Mouse (Mus musculus) G1E (cell line): ENCODE results near the gene Lat2. TPM values are rescaled to one million over a fixed set of nuclear protein-coding genes. Genes with fewer than 3 reads are reported as not detected.
"Not testable (repeated sequence)": the region's sequence is repeated elsewhere in the genome, so short reads cannot be mapped to it uniquely, and the experiment has no call there.

Experiments
- ATAC-seq: 2 replicates; pipeline ENCODE4 v1.8.0; 2016; ENCODE audit warnings: mild to moderate bottlenecking; ENCODE audit not compliant: insufficient number of reproducible peaks, poor library complexity, low FRiP score, severe bottlenecking; ENCODE audit errors: extremely low read depth
- DNase-seq: peaks from one replicate; pipeline ENCODE4 v3.0.0; 2012; ENCODE audit warnings: low spot score
- H3K27me3 ChIP-seq: 2 replicates; pipeline ENCODE4 v1.6.1; 2012; ENCODE audit warnings: mild to moderate bottlenecking, low read length, inconsistent platforms; ENCODE audit not compliant: insufficient read depth
- H3K36me3 ChIP-seq: replicated peaks from 2 replicates; pipeline ENCODE3; 2012; ENCODE audit warnings: mild to moderate bottlenecking, inconsistent platforms
- H3K4me1 ChIP-seq: 2 replicates; pipeline ENCODE4 v1.6.1; 2012; ENCODE audit warnings: low read depth, low read length, inconsistent platforms, mixed read lengths; ENCODE audit not compliant: insufficient read depth
- H3K4me3 ChIP-seq: 2 replicates; pipeline ENCODE4 v1.5.1; 2012; ENCODE audit warnings: low read depth, mild to moderate bottlenecking, inconsistent platforms, low read length, moderate library complexity, mixed read lengths
- H3K9me3 ChIP-seq: replicated peaks from 2 replicates; pipeline ENCODE4 v1.6.1; 2012; ENCODE audit warnings: inconsistent platforms
- CTCF ChIP-seq: IDR thresholded peaks from 2 replicates; pipeline ENCODE4 v1.5.1; 2012; ENCODE audit warnings: low read depth, low read length, inconsistent platforms, mixed read lengths
- GATA1 ChIP-seq: IDR thresholded peaks from 2 replicates; pipeline ENCODE4 v1.6.1; 2012; ENCODE audit warnings: borderline replicate concordance, low read length, inconsistent platforms, mixed read lengths
- GATA2 ChIP-seq: IDR thresholded peaks from 2 replicates; pipeline ENCODE4 v1.6.1; 2012; ENCODE audit warnings: low read depth, low read length, inconsistent platforms, borderline replicate concordance
- POLR2AphosphoS5 ChIP-seq: IDR thresholded peaks from 2 replicates; pipeline ENCODE4 v1.6.1; 2012; ENCODE audit warnings: low read depth, low read length, inconsistent platforms; ENCODE audit not compliant: insufficient replicate concordance
- TAL1 ChIP-seq: conservative IDR thresholded peaks from 2 replicates; pipeline ENCODE4 v1.6.1; 2012; ENCODE audit warnings: low read depth, low read length, inconsistent platforms, mixed read lengths
- polyA plus RNA-seq: library from polyadenylated mRNA; stranded (reverse); fragments of >175 nt; gene quantifications from 2 replicates; pipeline ENCODE4 v1.2.3, GENCODE M21; 2012
- total RNA-seq, 2 experiments: library from RNA; stranded (forward) in 1 of 2; stranded (reverse) in 1 of 2; fragments of 200-1000 nt in 1 of 2; fragments of >200 nt in 1 of 2; fragmentation: Nextera tagmentation in 1 of 2; gene quantifications; 2 replicates each; pipeline ENCODE4 v1.2.3; 2014 to 2017

Lat2 gene
- total RNA-seq (2014; fragmentation: Nextera tagmentation): 1.5 TPM in 1 of 2 replicates, not detected in the other
- total RNA-seq (2017): 12.8 and 15.0 TPM in 2 replicates
- polyA plus RNA-seq: 0.28 TPM in 1 of 2 replicates, not detected in the other

GRCm38 (mm10) chr5:134614802-134615201 is at the start of gene Lat2:
Lat2 (minus strand) TSS chr5:134615025.
- DNase-seq (no peak), ATAC-seq (no peak)
- peaks cover 19% of the 10 kb centered on the region for H3K4me1 ChIP-seq
- H3K4me3 ChIP-seq: no peak within 1 kb of the TSS
- no peaks in the 10 kb centered on the region for H3K9me3 ChIP-seq
- H3K36me3 ChIP-seq: peaks cover 61% of the 10 kb centered on the region
- H3K27me3 ChIP-seq: peaks cover 4% of the 10 kb centered on the region; the same call in 1 of the 2 replicates
- TF ChIP-seq GATA1 (no peak), GATA2 (no peak), TAL1 (no peak), POLR2AphosphoS5 (no peak), CTCF (no peak)

- ATAC-seq (no peak), DNase-seq (no peak)
- H3K36me3 ChIP-seq: no peaks in the 10 kb centered on the region
- no peaks in the 10 kb centered on the region for H3K4me1 ChIP-seq
- TF ChIP-seq POLR2AphosphoS5 (no peak), TAL1 (no peak), GATA1 (no peak), CTCF (no peak), GATA2 (no peak)
- H3K4me3 ChIP-seq: no peak overlapping the region
- H3K27me3 ChIP-seq: peaks cover 36% of the 10 kb centered on the region
- H3K9me3 ChIP-seq: no peaks in the 10 kb centered on the region
These were observed 41.9 kb upstream of the Lat2 start for GRCm38 (mm10) chr5:134656708-134657107.

DNA sequence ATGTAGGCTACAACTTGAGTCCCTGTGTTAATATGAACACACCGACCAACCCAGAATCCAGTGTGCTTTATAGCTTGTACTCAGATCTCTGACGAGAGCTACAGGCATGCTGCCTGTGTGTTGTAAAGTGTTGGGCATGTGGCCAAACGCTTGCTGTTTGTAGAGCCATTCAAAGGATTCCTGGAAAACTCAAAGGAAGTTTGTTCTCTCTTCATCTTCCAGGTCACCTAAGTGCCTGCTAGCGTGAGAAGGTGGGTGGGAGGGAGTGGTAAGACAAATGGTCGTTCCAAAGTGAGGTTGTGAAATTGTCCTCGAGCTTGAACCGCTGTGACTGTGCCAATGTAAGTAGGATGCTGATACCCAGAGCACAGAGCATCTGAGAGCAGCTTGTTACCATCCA is 37.2 kb upstream of the Lat2 start:
- H3K27me3 ChIP-seq: peaks cover 30% of the 10 kb centered on the region
- DNase-seq (no peak), ATAC-seq (no peak)
- H3K36me3 ChIP-seq: no peaks in the 10 kb centered on the region
- H3K4me3 ChIP-seq: no peak overlapping the region
- TF ChIP-seq POLR2AphosphoS5: no peak
- no peak for TF ChIP-seq TAL1
- TF ChIP-seq GATA1: no peak
- TF ChIP-seq CTCF: no peak
- TF ChIP-seq GATA2: no peak
- H3K4me1 ChIP-seq: no peaks in the 10 kb centered on the region
- no peaks in the 10 kb centered on the region for H3K9me3 ChIP-seq

- TF ChIP-seq CTCF (peak; percentile 42), TAL1 (no peak)
- DNase-seq (no peak), ATAC-seq (no peak; the same call in 1 of the 2 replicates)
- H3K4me3 ChIP-seq: no peak overlapping the region
- H3K36me3 ChIP-seq: no peaks in the 10 kb centered on the region
- no peaks in the 10 kb centered on the region for H3K9me3 ChIP-seq
- peaks cover 24% of the 10 kb centered on the region for H3K27me3 ChIP-seq
- H3K4me1 ChIP-seq: no peaks in the 10 kb centered on the region
These were observed 36.1 kb upstream of the Lat2 start for GRCm38 (mm10) chr5:134650926-134651325.

- H3K9me3 ChIP-seq, H3K4me3 ChIP-seq, H3K4me1 ChIP-seq, H3K36me3 ChIP-seq, DNase-seq, ATAC-seq: not testable (repeated sequence)
- H3K27me3 ChIP-seq: peaks cover 30% of the 10 kb centered on the region
These were observed 34.2 kb upstream of the Lat2 start for GRCm38 (mm10) chr5:134648976-134649375.

DNA sequence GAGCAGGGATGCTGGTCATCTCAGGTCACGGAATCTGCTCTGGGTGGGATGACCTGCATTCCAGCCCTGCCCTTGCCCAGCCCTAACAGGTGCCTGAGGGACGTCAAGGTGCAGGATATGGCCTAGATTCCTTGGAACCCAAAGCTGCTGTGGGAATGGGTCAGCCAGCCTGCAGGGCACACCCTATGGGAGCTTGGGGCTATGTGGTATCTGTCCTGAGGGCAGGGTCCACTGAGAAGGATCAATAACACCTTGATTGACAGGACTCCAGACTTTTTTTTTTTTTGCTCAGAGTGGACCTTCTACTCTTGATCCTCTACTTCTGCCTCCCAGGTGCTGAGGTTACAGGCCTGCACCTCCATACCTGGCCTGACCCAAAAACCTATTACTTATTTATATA is 32.6 kb upstream of the Lat2 start:
- no peak for TF ChIP-seq GATA1
- TF ChIP-seq CTCF: no peak
- TF ChIP-seq GATA2: no peak
- no peak for TF ChIP-seq POLR2AphosphoS5
- TF ChIP-seq TAL1: no peak

GRCm38 (mm10) chr5:134646461-134646860 is 31.6 kb upstream of the Lat2 start:
- Histone ChIP-seq H3K9me3 (no peaks in the 10 kb centered on the region), H3K36me3 (no peaks in the 10 kb centered on the region), H3K27me3 (peaks cover 17% of the 10 kb centered on the region), H3K4me3 (no peak overlapping the region), H3K4me1 (no peaks in the 10 kb centered on the region)
- no peak for DNase-seq
- no peak for TF ChIP-seq POLR2AphosphoS5
- TF ChIP-seq CTCF: no peak
- no peak for TF ChIP-seq TAL1
- TF ChIP-seq GATA2: no peak
- TF ChIP-seq GATA1: no peak
- ATAC-seq: no peak

More for the DNA sequence above, 32.6 kb upstream of the Lat2 start:
- H3K36me3 ChIP-seq: no peaks in the 10 kb centered on the region
- H3K9me3 ChIP-seq: no peaks in the 10 kb centered on the region
- no peak for DNase-seq
- H3K27me3 ChIP-seq: peaks cover 23% of the 10 kb centered on the region
- no peaks in the 10 kb centered on the region for H3K4me1 ChIP-seq
- no peak overlapping the region for H3K4me3 ChIP-seq
- no peak for ATAC-seq
